Comparison of ENCODE assay signal across 18 mouse cellular contexts in genomic region chr2:156970253-156970652, GRCm38 (mm10). TPM values are rescaled to one million over a fixed set of nuclear protein-coding genes. Genes with fewer than 3 reads are reported as not detected.
DNase-seq lines count a peak whose midpoint lies in the region; ATAC-seq and TF ChIP-seq lines count a peak whose summit lies in the region.
"Had no signal": no experiment of that assay in that cellular context is flagged by ENCODE, and none has a peak within 500 bp of the region (broad histone marks: within the 10 kb centered on the region; RNA-seq: fewer than 3 reads in every experiment).

No protein-coding gene starts in this region.

- H3K4me2 ChIP-seq in neural tube, embryonic 15.5 days = no peak overlapping the region
- H3K4me2 ChIP-seq: embryonic facial prominence, embryonic 13.5 days; forebrain, embryonic 13.5 days; heart, embryonic 15.5 days; kidney, embryonic 15.5 days had no signal

- no peaks in the 10 kb centered on the region for H3K36me3 ChIP-seq in heart, embryonic 10.5 days
- no peaks in the 10 kb centered on the region for H3K36me3 ChIP-seq in thymus, adult 2 months (ENCODE audit: control insufficient read depth, insufficient read depth, low read length)
- peaks cover 3% of the 10 kb centered on the region; the same call in 1 of the 2 replicates for H3K36me3 ChIP-seq in neural tube, embryonic 15.5 days
- H3K36me3 ChIP-seq: embryonic facial prominence, embryonic 13.5 days; heart, embryonic 15.5 days; kidney, embryonic 15.5 days; limb, embryonic 10.5 days; midbrain, embryonic 10.5 days had no signal

- ATAC-seq in monocyte, adult 5-6 weeks (replicated peaks; ENCODE audit: insufficient number of reproducible peaks, low FRiP score, low TSS enrichment, poor library complexity, severe bottlenecking) = no peak
- no peak for ATAC-seq in neural tube, embryonic 15.5 days (ENCODE audit: low FRiP score)
- ATAC-seq: forebrain, embryonic 13.5 days; hindbrain, embryonic 16.5 days had no signal

- peaks cover 38% of the 10 kb centered on the region for H3K4me1 ChIP-seq in heart, embryonic 10.5 days
- H3K4me1 ChIP-seq in thymus, adult 2 months (replicated peaks; ENCODE audit: control insufficient read depth, insufficient read depth, low read length) = peaks cover 41% of the 10 kb centered on the region
- H3K4me1 ChIP-seq in neural tube, embryonic 15.5 days = peaks cover 3% of the 10 kb centered on the region; the same call in 1 of the 2 replicates
- H3K4me1 ChIP-seq: embryonic facial prominence, embryonic 13.5 days; forebrain, embryonic 13.5 days; limb, embryonic 10.5 days had no signal

- no peak for DNase-seq in heart, embryonic 10.5 days (ENCODE audit: low spot score)
- no peak for DNase-seq in heart, adult 9 months (ENCODE audit: low spot score in 2 of 2)
- DNase-seq in CD4-positive helper T cell, adult 2 months (ENCODE audit: low read depth, low spot score) = peak; percentile 68
- peak; percentile 10 for DNase-seq in R1 (ENCODE audit: low read depth, low spot score)
- peak; percentile 59 for DNase-seq in thymus, adult 2 months
- DNase-seq: gastrocnemius, postnatal 14 days; right cerebral cortex, postnatal 25 days had no signal

- no peak overlapping the region for H3K4me3 ChIP-seq in heart, embryonic 10.5 days
- peak overlapping the region; percentile 5; the same call in 1 of the 2 replicates for H3K4me3 ChIP-seq in thymus, adult 2 months (ENCODE audit: control insufficient read depth, insufficient read depth, low read length)
- no peak overlapping the region for H3K4me3 ChIP-seq in neural tube, embryonic 15.5 days (replicated peaks)
- H3K4me3 ChIP-seq: embryonic facial prominence, embryonic 13.5 days; forebrain, embryonic 13.5 days; heart, embryonic 15.5 days; kidney, embryonic 15.5 days; limb, embryonic 10.5 days; midbrain, embryonic 10.5 days had no signal

- H3K9me3 ChIP-seq in heart, embryonic 10.5 days = no peaks in the 10 kb centered on the region
- no peaks in the 10 kb centered on the region for H3K9me3 ChIP-seq in neural tube, embryonic 15.5 days (replicated peaks)
- H3K9me3 ChIP-seq: embryonic facial prominence, embryonic 13.5 days; forebrain, embryonic 13.5 days; heart, embryonic 15.5 days; kidney, embryonic 15.5 days; limb, embryonic 10.5 days; midbrain, embryonic 10.5 days had no signal

- no peak for TF ChIP-seq POLR2A in thymus, adult 2 months (IDR thresholded peaks at IDR 0.05; ENCODE audit: control insufficient read depth, extremely low read depth, insufficient read depth, low read length, poor library complexity)

- no peak for TF ChIP-seq CTCF in thymus, adult 2 months (IDR thresholded peaks at IDR 0.05; ENCODE audit: borderline replicate concordance, control insufficient read depth, extremely low read depth, insufficient read depth, low read length, poor library complexity)

- H3K27ac ChIP-seq in heart, embryonic 10.5 days = peak overlapping the region; percentile 9; the same call in 1 of the 2 replicates
- H3K27ac ChIP-seq in thymus, adult 2 months (ENCODE audit: control insufficient read depth, insufficient read depth, low read length) = peak overlapping the region; percentile 21
- H3K27ac ChIP-seq in neural tube, embryonic 15.5 days (replicated peaks) = no peak overlapping the region
- H3K27ac ChIP-seq: embryonic facial prominence, embryonic 13.5 days; forebrain, embryonic 13.5 days; heart, embryonic 15.5 days; limb, embryonic 10.5 days; liver, embryonic 14.5 days; midbrain, embryonic 10.5 days had no signal

- 60% methylated on average over 7 of the region's 7 CpGs for WGBS in heart, embryonic 10.5 days
- WGBS in thymus, adult 2 months = 6% methylated on average over 7 of the region's 7 CpGs
- WGBS in neural tube, embryonic 15.5 days = 76% methylated on average over 7 of the region's 7 CpGs

- no peaks in the 10 kb centered on the region for H3K27me3 ChIP-seq in heart, embryonic 10.5 days (ENCODE audit: insufficient read depth, poor library complexity, severe bottlenecking)
- H3K27me3 ChIP-seq in thymus, adult 2 months (ENCODE audit: control insufficient read depth, insufficient read depth, low read length) = no peaks in the 10 kb centered on the region
- H3K27me3 ChIP-seq in neural tube, embryonic 15.5 days (replicated peaks) = no peaks in the 10 kb centered on the region
- H3K27me3 ChIP-seq: CH12.LX; embryonic facial prominence, embryonic 13.5 days; forebrain, embryonic 13.5 days; heart, embryonic 15.5 days; kidney, embryonic 15.5 days had no signal

- H3K9ac ChIP-seq in neural tube, embryonic 15.5 days (replicated peaks) = no peak overlapping the region
- H3K9ac ChIP-seq: embryonic facial prominence, embryonic 13.5 days; forebrain, embryonic 13.5 days; heart, embryonic 15.5 days; kidney, embryonic 15.5 days; liver, embryonic 14.5 days had no signal

RNA-seq across cellular contexts. Expression of gene Ndrg3, which starts 21.6 kb away (rescaled TPM):
- 42.1 and 46.2 TPM in 2 replicates for polyA plus RNA-seq in heart, embryonic 10.5 days (2016; fragmentation: Nextera tagmentation; extraction: Ambion mirVana)
- polyA plus RNA-seq in thymus, adult 2 months (2012; rRNA removed) = 171 and 197 TPM in 2 replicates
- total RNA-seq in monocyte, adult 5-6 weeks (2017) = 33.9 to 42.9 TPM (median 39.3 TPM) in 3 replicates
- 158 and 168 TPM in 2 replicates for polyA plus RNA-seq in neural tube, embryonic 15.5 days (2015; fragmentation: Nextera tagmentation; extraction: Ambion mirVana)

RNA-seq across cellular contexts. Expression of gene Dsn1, which starts 36.7 kb away (rescaled TPM):
- 43.7 and 44.0 TPM in 2 replicates for polyA plus RNA-seq in heart, embryonic 10.5 days (2016; fragmentation: Nextera tagmentation; extraction: Ambion mirVana)
- polyA plus RNA-seq in thymus, adult 2 months (2012; rRNA removed) = 11.9 and 12.3 TPM in 2 replicates
- 13.4 to 31.9 TPM (median 17.8 TPM) in 3 replicates for total RNA-seq in monocyte, adult 5-6 weeks (2017)
- polyA plus RNA-seq in neural tube, embryonic 15.5 days (2015; fragmentation: Nextera tagmentation; extraction: Ambion mirVana) = 8.3 and 13.8 TPM in 2 replicates

Comparison
In these comparisons a context has a peak if more than half of its experiments do, and no peak if none do; other contexts are left out.
1. DNase-seq: peak in CD4-positive helper T cell, adult 2 months (single experiment), R1 (single experiment) and thymus, adult 2 months (single experiment); none in heart, embryonic 10.5 days (single experiment) and heart, adult 9 months (0 of 2).